Mouse (Mus musculus) liver, embryonic 14.5 days (tissue): ENCODE data around the gene Pde4d.

Experiments
- CTCF ChIP-seq: IDR thresholded peaks from 2 replicates; pipeline ENCODE4 v1.5.1; 2016; ENCODE audit warnings: antibody characterized with exemption, low read depth, control low read depth
- EP300 ChIP-seq: IDR thresholded peaks from 2 replicates; pipeline ENCODE4 v1.6.1; 2016; ENCODE audit warnings: antibody characterized with exemption, low read depth

GRCm38 (mm10) chr13:108821270-108821669 lies 371.5 kb downstream of the Pde4d start:
- TF ChIP-seq CTCF (no peak), EP300 (no peak)
